Mouse (Mus musculus): ENCODE results near the gene Gpr1.

DNA sequence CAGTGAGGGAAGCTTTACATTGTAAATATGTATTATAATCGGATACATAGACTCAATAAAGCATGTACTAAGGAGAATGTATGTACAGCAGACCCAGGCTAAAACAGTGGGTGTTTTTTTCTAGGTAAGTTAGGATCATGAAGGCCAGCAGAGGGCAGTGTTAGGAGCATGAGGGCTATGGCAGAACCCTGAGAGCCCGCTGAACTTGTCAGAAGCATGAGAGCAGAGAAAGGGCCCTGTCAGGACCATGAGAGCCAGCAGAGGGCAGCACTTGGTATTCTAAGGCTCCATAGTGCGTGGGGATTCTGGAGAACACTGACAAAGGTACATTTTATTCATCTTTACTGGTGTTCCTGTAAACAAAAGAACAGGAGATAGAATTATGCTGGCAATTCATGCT, 33.3 kb downstream of the Gpr1 start:
- peak; percentile 97 for TF ChIP-seq CTCF (IDR thresholded peaks at IDR 0.05; ENCODE audit: low read depth)
- no peak for TF ChIP-seq EP300 (IDR thresholded peaks at IDR 0.05; ENCODE audit: low read depth)

Data from liver, postnatal 0 days (tissue).